Mouse (Mus musculus) limb, embryonic 14.5 days (tissue): Measurements from ENCODE around the gene Klhl7. TPM values are rescaled to one million over a fixed set of nuclear protein-coding genes. Genes with fewer than 3 reads are reported as not detected.

ENCODE experiments used
- ATAC-seq: fragments of 200-750 bp; cut with Nextera tagmentation; 2 replicates; pipeline ENCODE4 v1.8.0; 2017; ENCODE audit warnings: low read depth, moderate number of reproducible peaks, moderate TSS enrichment; ENCODE audit not compliant: low FRiP score
- DNase-seq: peaks from one replicate; pipeline ENCODE4 v3.0.0-alpha.2; 2015; ENCODE audit warnings: low spot score
- H3K27ac ChIP-seq: fragments of 300-500 bp; sonication (generic); replicated peaks from 2 replicates; pipeline ENCODE4 v1.5.1; 2014; ENCODE audit warnings: low read depth, mild to moderate bottlenecking, low read length, moderate library complexity, mixed read lengths
- H3K27me3 ChIP-seq: fragments of 300-500 bp; sonication (generic); 2 replicates; pipeline ENCODE4 v1.6.1; 2014; ENCODE audit warnings: low read length, mixed read lengths; ENCODE audit not compliant: control insufficient read depth, insufficient read depth
- H3K36me3 ChIP-seq: fragments of 300-500 bp; sonication (generic); 2 replicates; pipeline ENCODE4 v1.6.1; 2014; ENCODE audit warnings: mild to moderate bottlenecking, low read length, moderate library complexity, mixed read lengths; ENCODE audit not compliant: control insufficient read depth, insufficient read depth
- H3K4me1 ChIP-seq: fragments of 300-500 bp; sonication (generic); 2 replicates; pipeline ENCODE4 v1.6.1; 2014; ENCODE audit warnings: antibody characterized with exemption, low read length, mixed read lengths; ENCODE audit not compliant: control insufficient read depth, insufficient read depth
- H3K4me2 ChIP-seq: fragments of 300-500 bp; sonication (generic); replicated peaks from 2 replicates; pipeline ENCODE4 v1.6.1; 2014; ENCODE audit warnings: low read depth, mild to moderate bottlenecking, low read length, moderate library complexity; ENCODE audit not compliant: severe bottlenecking
- H3K4me3 ChIP-seq: fragments of 300-500 bp; sonication (generic); replicated peaks from 2 replicates; pipeline ENCODE4 v1.5.1; 2014; ENCODE audit warnings: low read length
- H3K9ac ChIP-seq: fragments of 300-500 bp; sonication (generic); 2 replicates; pipeline ENCODE4 v1.6.1; 2014; ENCODE audit warnings: mild to moderate bottlenecking, low read depth, low read length, moderate library complexity; ENCODE audit not compliant: severe bottlenecking
- H3K9me3 ChIP-seq: fragments of 300-500 bp; sonication (generic); 2 replicates; pipeline ENCODE4 v1.6.1; 2016; ENCODE audit warnings: low read length; ENCODE audit not compliant: control insufficient read depth
- POLR2A ChIP-seq: fragments of 200-500 bp; IDR thresholded peaks from 2 replicates; pipeline ENCODE4 v1.8.0; 2012; ENCODE audit warnings: inconsistent platforms, mild to moderate bottlenecking, moderate library complexity, borderline replicate concordance; ENCODE audit not compliant: insufficient read depth, insufficient read length; ENCODE audit errors: extremely low read depth
- WGBS: fragments of 180-500 bp; shearing (Covaris S2); extraction: QIAGEN DNeasy Blood & Tissue Kit; methylation state at CpG from one replicate; pipeline ENCODE4 v1.1.7; 2014; 5-methylcytosine and 5-hydroxymethylcytosine counted together
- polyA plus RNA-seq, 2 experiments: library from polyadenylated mRNA; depleted of rRNA in 1 of 2; stranded (reverse) in 1 of 2; unstranded in 1 of 2; fragments of >200 nt; fragmentation: Nextera tagmentation in 1 of 2; extraction: Ambion mirVana in 1 of 2; gene quantifications; 2 replicates each; pipeline versions ENCODE4 v1.2.1 to v1.2.3; 2012 to 2014

Klhl7 gene
- polyA plus RNA-seq (2012; rRNA removed), result 28.6 and 33.7 TPM in 2 replicates
- 51.7 and 54.0 TPM in 2 replicates for polyA plus RNA-seq (2014; fragmentation: Nextera tagmentation; extraction: Ambion mirVana)

GRCm38 (mm10) chr5:24100106-24100809 is at the start of gene Klhl7:
TSS of gene Klhl7 (plus strand) at chr5:24100605.
- DNase-seq, result peak; percentile 95
- H3K9ac ChIP-seq, result peak within 1 kb of the TSS; percentile 87
- H3K27me3 ChIP-seq, result no peaks in the 10 kb centered on the region
- ATAC-seq, result peak; percentile 97
- TF ChIP-seq POLR2A, result peak; percentile 74; the same call in 1 of the 2 replicates
- H3K4me3 ChIP-seq, result peak within 1 kb of the TSS; percentile 76
- H3K4me2 ChIP-seq, result peak within 1 kb of the TSS; percentile 74
- no peaks in the 10 kb centered on the region for H3K9me3 ChIP-seq
- peak within 1 kb of the TSS; percentile 81 for H3K27ac ChIP-seq
- H3K36me3 ChIP-seq, result no peaks in the 10 kb centered on the region
- 0 out of 2 replicates have a peak, but pooled peaks cover 5% of the 10 kb centered on the region for H3K4me1 ChIP-seq
- 2% methylated on average over 33 of the region's 47 CpGs for WGBS

- DNase-seq, result no peak
- WGBS, result 52% methylated on average over 16 of the region's 16 CpGs
- H3K4me2 ChIP-seq, result no peak overlapping the region
These were observed 48.4 kb upstream of the Klhl7 start for GRCm38 (mm10) chr5:24051755-24052675.

GRCm38 (mm10) chr5:24053245-24054190 is 46.9 kb upstream of the Klhl7 start:
- no peaks in the 10 kb centered on the region for H3K36me3 ChIP-seq
- H3K4me3 ChIP-seq, result no peak overlapping the region
- no peaks in the 10 kb centered on the region for H3K27me3 ChIP-seq
- no peak for ATAC-seq
- DNase-seq, result peak; percentile 50
- no peak overlapping the region for H3K9ac ChIP-seq
- H3K4me2 ChIP-seq, result no peak overlapping the region
- no peak for TF ChIP-seq POLR2A
- 51% methylated on average over 9 of the region's 9 CpGs for WGBS
- H3K27ac ChIP-seq, result no peak overlapping the region
- peaks cover 4% of the 10 kb centered on the region for H3K4me1 ChIP-seq
- no peaks in the 10 kb centered on the region for H3K9me3 ChIP-seq

More at GRCm38 (mm10) chr5:24051755-24052675, 48.4 kb upstream of the Klhl7 start:
- Histone ChIP-seq H3K9me3 (no peaks in the 10 kb centered on the region), H3K27ac (no peak overlapping the region), H3K4me1 (peaks cover 4% of the 10 kb centered on the region), H3K36me3 (no peaks in the 10 kb centered on the region), H3K27me3 (no peaks in the 10 kb centered on the region), H3K9ac (no peak overlapping the region), H3K4me3 (no peak overlapping the region)
- no peak for TF ChIP-seq POLR2A
- ATAC-seq, result no peak

GRCm38 (mm10) chr5:24054382-24054781 is 46.0 kb upstream of the Klhl7 start:
- ATAC-seq, result no peak
- Histone ChIP-seq H3K9ac (no peak overlapping the region), H3K4me2 (no peak overlapping the region), H3K9me3 (no peaks in the 10 kb centered on the region), H3K4me3 (no peak overlapping the region), H3K27me3 (no peaks in the 10 kb centered on the region), H3K4me1 (peaks cover 4% of the 10 kb centered on the region), H3K36me3 (no peaks in the 10 kb centered on the region), H3K27ac (no peak overlapping the region)
- no peak for TF ChIP-seq POLR2A
- no peak for DNase-seq
- WGBS, result 90% methylated on average over 3 of the region's 3 CpGs
